26 mouse cellular contexts compared by ENCODE assay signal in the genomic region with DNA sequence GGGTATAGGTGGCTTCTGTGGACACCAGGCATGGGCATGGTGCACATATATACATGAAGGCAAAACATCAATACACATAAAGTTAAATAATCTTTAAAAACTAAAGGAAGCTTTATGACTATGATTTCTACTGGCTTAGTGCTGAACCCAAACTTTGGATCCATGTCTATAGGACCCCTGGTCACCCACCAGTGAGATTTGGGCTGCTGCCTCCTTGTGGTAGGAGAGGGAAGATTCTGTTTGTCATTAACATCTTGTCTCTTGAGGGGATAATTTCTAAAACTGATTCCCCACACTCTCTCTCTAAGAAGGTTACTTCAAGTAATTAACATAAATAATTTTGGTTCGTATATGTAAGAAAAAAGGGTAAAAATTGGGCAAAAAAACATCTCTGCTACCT.
DNase-seq lines count a peak whose midpoint lies in the region; ATAC-seq and TF ChIP-seq lines count a peak whose summit lies in the region.
"Had no signal": no experiment of that assay in that cellular context is flagged by ENCODE, and none has a peak within 500 bp of the region (broad histone marks: within the 10 kb centered on the region; RNA-seq: fewer than 3 reads in every experiment).

No protein-coding gene starts in this region.

- no peak for DNase-seq in gastrocnemius, adult 2 months
- no peak for DNase-seq in gastrocnemius, adult 18-20 months (ENCODE audit: low spot score)
- DNase-seq in kidney, postnatal 0 days (ENCODE audit: low spot score) = no peak
- DNase-seq in kidney, adult 9 months = no peak
- peak; percentile 4 for DNase-seq in midbrain, embryonic 14.5 days
- peak; percentile 30 for DNase-seq in retina, postnatal 1 day
- DNase-seq in urinary bladder, postnatal 14 days (ENCODE audit: low spot score) = no peak
- DNase-seq: adrenal gland, postnatal 10 days; cerebellum, adult 2 months; cerebellum, postnatal 25 days; heart, postnatal 10 days; kidney, adult 8-10 months; kidney, postnatal 4 days; layer of hippocampus, adult 9-11 months; liver; lung, postnatal 36 days; thymus, adult 18-20 months had no signal

- H3K36me3 ChIP-seq in kidney, postnatal 0 days (ENCODE audit: insufficient read depth, low read length) = no peaks in the 10 kb centered on the region
- no peaks in the 10 kb centered on the region for H3K36me3 ChIP-seq in midbrain, embryonic 14.5 days (ENCODE audit: control insufficient read depth, insufficient read depth, low read length)
- H3K36me3 ChIP-seq in midbrain, embryonic 13.5 days = no peaks in the 10 kb centered on the region
- H3K36me3 ChIP-seq: embryonic facial prominence, embryonic 12.5 days; G1E; heart, embryonic 12.5 days; limb, embryonic 10.5 days; stomach, embryonic 15.5 days had no signal

- no peaks in the 10 kb centered on the region for H3K9me3 ChIP-seq in kidney, postnatal 0 days (replicated peaks; ENCODE audit: low read length)
- no peaks in the 10 kb centered on the region for H3K9me3 ChIP-seq in midbrain, embryonic 14.5 days (ENCODE audit: control insufficient read depth, low read length)
- H3K9me3 ChIP-seq in midbrain, embryonic 13.5 days = no peaks in the 10 kb centered on the region
- H3K9me3 ChIP-seq: embryonic facial prominence, embryonic 12.5 days; heart, embryonic 12.5 days; limb, embryonic 10.5 days; stomach, embryonic 15.5 days had no signal

- 61% methylated on average over 1 of the region's 1 CpGs for WGBS in kidney, postnatal 0 days
- 57% methylated on average over 1 of the region's 1 CpGs for WGBS in midbrain, embryonic 14.5 days
- WGBS in midbrain, embryonic 13.5 days = 63% methylated on average over 1 of the region's 1 CpGs

- intact Hi-C loops in gastrocnemius, adult 2 months (cut with DNase I) = loop anchor here (5.0 kb wide), 1 partner anchor 128 kb away; no protein-coding TSS in a partner anchor

- ATAC-seq in kidney, postnatal 0 days (replicated peaks; ENCODE audit: low FRiP score, low read depth) = no peak
- ATAC-seq in midbrain, embryonic 14.5 days (ENCODE audit: low FRiP score, low TSS enrichment) = no peak
- no peak for ATAC-seq in midbrain, embryonic 13.5 days
- ATAC-seq: activated CD4-positive, CD25-positive, alpha-beta regulatory T cell, adult 4 months; midbrain, embryonic 16.5 days had no signal

- H3K4me1 ChIP-seq in kidney, postnatal 0 days (replicated peaks; ENCODE audit: insufficient read depth, low read length) = no peaks in the 10 kb centered on the region
- no peaks in the 10 kb centered on the region for H3K4me1 ChIP-seq in midbrain, embryonic 14.5 days (ENCODE audit: control insufficient read depth, insufficient read depth, low read length)
- H3K4me1 ChIP-seq in midbrain, embryonic 13.5 days (replicated peaks) = no peaks in the 10 kb centered on the region
- H3K4me1 ChIP-seq: embryonic facial prominence, embryonic 12.5 days; heart, embryonic 12.5 days; limb, embryonic 10.5 days; megakaryocyte, embryonic 14.5 days; stomach, embryonic 15.5 days had no signal

- no peak overlapping the region for H3K9ac ChIP-seq in kidney, postnatal 0 days (ENCODE audit: low read depth, low read length)
- H3K9ac ChIP-seq in midbrain, embryonic 14.5 days (replicated peaks; ENCODE audit: low read length) = no peak overlapping the region
- H3K9ac ChIP-seq in midbrain, embryonic 13.5 days (replicated peaks) = no peak overlapping the region
- H3K9ac ChIP-seq: embryonic facial prominence, embryonic 12.5 days; heart, embryonic 12.5 days; stomach, embryonic 15.5 days had no signal

- H3K27me3 ChIP-seq in kidney, postnatal 0 days (ENCODE audit: insufficient read depth, low read length) = no peaks in the 10 kb centered on the region
- peaks cover 4% of the 10 kb centered on the region; the same call in 1 of the 2 replicates for H3K27me3 ChIP-seq in midbrain, embryonic 14.5 days (ENCODE audit: control insufficient read depth, insufficient read depth, low read length)
- no peaks in the 10 kb centered on the region for H3K27me3 ChIP-seq in midbrain, embryonic 13.5 days
- H3K27me3 ChIP-seq: embryonic facial prominence, embryonic 12.5 days; stomach, embryonic 15.5 days had no signal

- H3K4me2 ChIP-seq in kidney, postnatal 0 days (ENCODE audit: low read length) = no peak overlapping the region
- no peak overlapping the region for H3K4me2 ChIP-seq in midbrain, embryonic 14.5 days (ENCODE audit: low read length)
- no peak overlapping the region for H3K4me2 ChIP-seq in midbrain, embryonic 13.5 days (replicated peaks)
- H3K4me2 ChIP-seq: embryonic facial prominence, embryonic 12.5 days; heart, embryonic 12.5 days; stomach, embryonic 15.5 days had no signal

- TF ChIP-seq CTCF in gastrocnemius, adult 2 months (IDR thresholded peaks at IDR 0.05) = peak; percentile 39
- TF ChIP-seq CTCF in kidney, postnatal 0 days (IDR thresholded peaks at IDR 0.05; ENCODE audit: low read depth) = peak; percentile 52

- H3K27ac ChIP-seq in gastrocnemius, adult 2 months = no peak overlapping the region
- no peak overlapping the region for H3K27ac ChIP-seq in kidney, postnatal 0 days
- no peak overlapping the region for H3K27ac ChIP-seq in midbrain, embryonic 14.5 days (replicated peaks; ENCODE audit: low read depth, low read length)
- no peak overlapping the region for H3K27ac ChIP-seq in midbrain, embryonic 13.5 days
- H3K27ac ChIP-seq: embryonic facial prominence, embryonic 12.5 days; limb, embryonic 10.5 days; stomach, embryonic 15.5 days had no signal

- H3K4me3 ChIP-seq in gastrocnemius, adult 2 months = no peak overlapping the region
- no peak overlapping the region for H3K4me3 ChIP-seq in kidney, postnatal 0 days (replicated peaks; ENCODE audit: low read depth, low read length)
- H3K4me3 ChIP-seq in midbrain, embryonic 14.5 days (replicated peaks; ENCODE audit: low read depth, low read length) = no peak overlapping the region
- no peak overlapping the region for H3K4me3 ChIP-seq in midbrain, embryonic 13.5 days (replicated peaks)
- H3K4me3 ChIP-seq: embryonic facial prominence, embryonic 12.5 days; heart, embryonic 12.5 days; limb, embryonic 10.5 days; megakaryocyte, embryonic 14.5 days; stomach, embryonic 15.5 days had no signal

Comparison
In these comparisons a context has a peak if more than half of its experiments do, and no peak if none do; other contexts are left out.
1. DNase-seq: peak in midbrain, embryonic 14.5 days (single experiment) and retina, postnatal 1 day (single experiment); none in gastrocnemius, adult 2 months (single experiment), gastrocnemius, adult 18-20 months (single experiment), kidney, postnatal 0 days (single experiment), kidney, adult 9 months (single experiment) and urinary bladder, postnatal 14 days (single experiment).